Mouse (Mus musculus): Measurements from ENCODE around the gene Stmnd1.
"Not testable (repeated sequence)": the region's sequence is repeated elsewhere in the genome, so short reads cannot be mapped to it uniquely, and the experiment has no call there.

GRCm38 (mm10) chr13:46336281-46336680 lies 62.8 kb downstream of the Stmnd1 start:
- TF ChIP-seq EP300, CTCF (IDR thresholded peaks at IDR 0.05; ENCODE audit: low read depth): not testable (repeated sequence)
